Mouse (Mus musculus) right cerebral cortex, postnatal 10 days (tissue): ENCODE measurements around the gene Sox6.

Source experiments
- DNase-seq, 2 experiments: peaks; one replicate each; pipeline ENCODE4 v3.0.0; 2021; ENCODE audit warnings: low spot score in 2 of 2

Sox6 gene

DNA sequence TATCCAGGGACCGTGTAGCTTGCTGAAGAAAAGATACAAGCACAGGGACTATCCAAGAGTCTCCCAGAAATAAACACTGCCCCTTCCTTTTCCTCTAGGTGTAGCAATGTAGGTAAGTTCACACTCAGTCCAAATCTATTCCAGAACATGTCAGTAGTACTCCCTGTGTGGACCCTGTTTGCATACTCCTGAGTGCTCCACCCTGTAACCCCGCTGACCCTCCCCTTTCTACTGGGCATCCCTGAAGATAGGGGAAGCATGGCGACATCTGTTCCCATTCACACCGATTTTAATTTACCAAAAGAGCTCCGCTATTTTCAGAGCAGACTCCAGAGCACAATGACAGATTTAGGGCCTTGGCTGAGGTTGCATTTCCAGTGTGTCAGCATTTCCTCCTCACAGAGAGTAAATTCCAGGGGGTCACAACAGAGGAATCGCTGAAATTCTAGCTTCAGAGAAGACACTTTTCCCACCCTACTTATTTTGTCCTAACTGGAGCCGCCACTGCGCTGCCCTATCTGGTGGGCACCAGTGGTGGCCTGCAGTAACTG is 288.2 kb downstream of the Sox6 start:
- no peak for DNase-seq

DNA sequence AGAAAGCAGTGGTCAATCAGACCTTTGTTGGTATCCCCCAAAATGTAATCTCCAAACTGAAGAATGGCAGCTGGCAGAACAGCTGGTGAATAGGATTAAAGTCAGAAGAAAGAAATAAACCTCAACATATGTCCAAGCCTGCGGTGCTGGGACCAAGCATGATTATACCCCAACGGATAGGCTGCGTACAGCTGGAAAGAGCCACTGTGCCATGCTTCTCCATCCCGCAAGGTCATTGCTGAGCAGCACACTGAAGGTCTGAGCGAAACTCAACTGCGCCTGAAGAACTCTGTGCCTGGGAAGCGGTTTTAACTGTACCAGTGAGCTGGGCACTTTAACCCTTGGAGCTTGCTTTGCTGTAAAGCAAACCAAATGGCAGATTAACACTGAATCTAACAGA is 291.1 kb downstream of the Sox6 start:
- no peak for DNase-seq

DNA sequence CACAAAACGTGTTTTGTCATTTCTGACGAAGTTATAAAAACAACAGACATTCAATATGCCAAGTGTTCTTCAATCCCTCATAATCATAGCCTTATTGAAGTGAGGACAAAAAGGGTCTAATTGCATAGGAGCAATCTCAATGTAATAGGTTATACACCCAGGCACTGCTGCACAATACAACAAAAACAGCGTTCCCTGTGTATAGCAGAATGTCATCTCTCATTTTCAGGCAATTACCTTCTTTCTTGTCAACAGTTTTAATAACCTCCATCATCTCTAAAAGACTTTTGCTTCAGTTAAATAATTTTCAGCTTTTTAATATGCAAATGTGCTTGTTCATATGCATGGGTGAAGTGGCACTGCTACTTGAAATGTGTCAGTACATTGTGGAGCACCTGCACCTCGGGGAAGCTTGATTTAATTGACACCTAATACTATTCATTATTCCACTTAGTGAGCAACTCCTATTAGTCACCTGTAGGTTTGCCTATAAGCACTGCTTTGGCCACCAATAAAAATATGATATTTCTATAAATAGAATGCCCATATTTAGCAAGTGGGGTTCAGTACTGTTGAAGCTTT is 292.8 kb downstream of the Sox6 start:
- no peak for DNase-seq

DNA sequence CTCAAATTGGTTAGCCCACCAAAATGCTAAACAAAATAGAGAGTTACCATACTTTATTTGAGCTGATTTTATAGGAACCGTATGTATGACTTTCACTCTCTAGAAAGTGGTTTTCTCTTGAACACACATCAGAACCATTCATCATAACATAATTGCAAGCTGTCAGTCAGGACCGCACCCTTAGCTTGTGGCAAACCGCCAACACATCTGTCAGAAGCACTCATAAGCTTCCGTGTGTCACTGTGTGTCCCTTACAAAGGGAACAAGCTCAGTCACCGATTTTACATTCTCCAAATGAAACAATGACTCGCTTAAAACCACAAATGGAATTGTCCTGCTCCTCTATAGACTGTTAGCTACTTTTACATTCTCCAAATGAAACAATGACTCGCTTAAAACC is 304.5 kb downstream of the Sox6 start:
- no peak for DNase-seq

DNA sequence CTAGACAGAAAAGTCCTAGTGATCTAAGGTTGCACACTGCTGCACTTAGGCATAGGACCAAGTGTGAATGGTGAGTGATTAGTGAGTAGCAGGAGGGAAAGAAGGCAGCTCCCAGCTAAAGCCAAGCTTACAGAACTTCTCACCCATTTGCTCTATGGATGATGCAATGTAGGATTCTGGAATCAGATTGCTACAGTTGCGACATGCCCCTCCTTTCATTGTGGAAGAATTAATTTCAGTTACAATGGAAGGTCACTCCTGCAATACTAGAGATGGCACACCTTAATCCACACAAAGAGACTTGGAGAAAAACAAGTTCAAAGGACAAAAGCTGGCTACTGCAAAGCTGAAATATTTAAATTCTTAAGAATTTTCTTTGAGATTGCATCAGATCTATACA is 305.8 kb downstream of the Sox6 start:
- no peak for DNase-seq

DNA sequence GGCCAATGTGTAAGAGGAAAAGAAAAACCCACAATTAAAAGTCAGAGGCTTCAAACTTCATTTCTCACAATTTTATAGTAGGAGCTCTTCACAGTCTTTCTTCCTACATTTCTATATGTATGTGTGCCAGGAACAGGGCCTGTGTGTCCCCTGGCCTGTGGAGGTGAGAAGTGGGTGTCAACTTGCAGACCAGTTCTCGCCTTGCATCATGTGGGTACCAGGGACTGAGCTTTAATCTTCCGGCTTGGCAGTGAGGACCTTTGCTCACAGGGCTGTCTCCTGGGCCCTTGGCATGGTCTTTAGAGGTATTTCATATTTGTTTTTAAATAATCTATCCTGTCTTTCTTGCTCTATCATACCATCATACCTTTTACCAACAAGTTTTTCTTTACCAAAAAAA is 311.8 kb downstream of the Sox6 start:
- DNase-seq: no peak

DNA sequence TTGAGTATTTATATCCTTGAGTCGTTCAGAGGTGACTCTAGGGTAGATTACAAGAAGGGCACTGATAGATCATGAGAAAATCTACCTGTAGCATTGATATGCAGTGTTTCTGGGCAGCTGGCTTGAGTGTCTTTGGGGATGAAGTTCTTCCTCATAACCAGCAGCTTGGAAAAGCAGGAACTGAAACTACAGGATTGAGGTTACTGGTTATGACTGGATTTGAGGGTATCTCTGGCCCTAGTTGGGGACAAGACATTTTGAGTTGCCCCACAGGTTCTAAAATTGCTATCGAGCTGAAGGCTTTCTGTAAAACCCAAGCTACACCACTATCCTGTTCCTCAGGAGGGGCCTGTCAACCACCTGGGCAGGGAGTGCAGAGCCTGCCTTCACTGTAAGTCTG is 314.2 kb downstream of the Sox6 start:
- no peak for DNase-seq

DNA sequence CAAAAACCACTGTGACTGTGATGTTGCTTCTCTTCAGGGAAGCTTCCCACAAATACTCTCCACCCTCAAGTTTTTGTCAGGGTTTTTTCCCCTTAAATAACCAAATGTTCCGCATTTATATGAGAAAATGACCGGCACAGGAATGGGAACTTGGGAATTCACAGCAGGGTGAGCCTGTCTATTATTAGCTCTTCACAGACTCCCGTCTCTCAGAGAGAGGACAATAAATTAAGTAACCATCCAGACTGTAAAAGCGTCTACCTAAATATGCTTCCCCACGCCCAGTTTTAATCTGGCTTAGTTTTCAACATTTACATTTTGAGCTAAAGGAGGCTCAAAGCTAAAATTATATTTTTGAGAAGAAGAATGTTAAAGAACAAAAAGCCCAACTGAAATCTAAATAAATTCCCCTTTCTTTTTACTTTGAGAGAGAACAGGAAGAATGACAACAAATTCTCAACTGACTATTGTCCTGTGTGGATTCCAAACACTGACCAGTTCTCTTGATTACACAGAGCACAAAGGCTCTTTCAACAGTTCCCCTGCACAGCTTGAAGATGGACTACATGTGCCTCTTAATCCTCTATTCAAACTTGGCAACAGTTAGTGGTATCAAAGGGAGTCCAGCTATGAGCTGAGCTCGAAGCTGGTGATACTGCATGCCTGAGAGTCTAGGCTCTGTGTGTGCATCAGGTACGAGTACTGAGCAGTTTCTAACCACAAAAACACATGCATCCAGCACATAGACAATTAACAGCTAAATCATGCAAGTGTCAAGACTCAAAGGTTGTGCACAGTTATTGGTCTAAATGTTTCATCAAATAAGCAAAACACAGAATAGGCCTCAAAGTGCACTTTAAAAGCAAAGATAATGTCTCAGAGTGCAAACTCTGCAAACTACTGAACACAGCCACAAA is 316.7 kb downstream of the Sox6 start:
- DNase-seq: peak in 1 of 2 experiments; percentile 31

DNA sequence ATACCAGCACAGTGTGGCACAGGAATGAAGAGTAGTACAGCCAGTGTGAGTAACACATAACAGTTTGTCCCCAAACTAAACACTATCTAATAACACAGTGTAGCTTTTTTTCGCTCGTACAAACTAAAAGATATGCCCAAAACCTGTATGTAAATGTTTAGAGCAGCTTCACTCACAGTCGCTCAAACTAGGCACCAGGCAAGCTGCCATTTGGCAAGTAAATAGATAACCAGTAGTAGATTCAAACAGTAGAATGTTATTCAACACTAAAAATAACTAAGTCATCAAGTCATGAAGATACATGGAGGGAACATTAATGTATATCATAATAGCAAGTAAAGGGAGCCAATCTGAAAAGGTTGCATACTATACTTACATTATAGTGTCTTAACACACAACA is 318.8 kb downstream of the Sox6 start:
- DNase-seq: no peak

DNA sequence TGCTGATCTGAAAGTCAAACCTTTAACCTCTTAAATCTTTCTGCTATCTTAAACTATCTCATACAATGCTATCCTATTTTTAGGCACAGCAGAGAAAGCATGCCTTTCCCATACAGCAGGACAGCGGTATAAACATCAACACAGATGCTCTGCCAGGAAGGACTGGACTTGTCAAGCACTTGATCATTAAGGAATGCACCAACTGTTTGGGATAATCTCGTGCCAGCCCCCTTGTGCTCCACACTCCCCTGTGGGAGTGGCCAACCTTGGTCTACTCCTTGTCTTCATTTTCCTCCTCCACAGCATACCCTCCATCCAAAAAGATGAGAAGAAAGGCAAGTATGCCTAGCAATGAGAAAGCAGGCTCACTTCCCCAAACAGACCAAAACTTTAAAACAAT is 332.5 kb downstream of the Sox6 start:
- DNase-seq: no peak

DNA sequence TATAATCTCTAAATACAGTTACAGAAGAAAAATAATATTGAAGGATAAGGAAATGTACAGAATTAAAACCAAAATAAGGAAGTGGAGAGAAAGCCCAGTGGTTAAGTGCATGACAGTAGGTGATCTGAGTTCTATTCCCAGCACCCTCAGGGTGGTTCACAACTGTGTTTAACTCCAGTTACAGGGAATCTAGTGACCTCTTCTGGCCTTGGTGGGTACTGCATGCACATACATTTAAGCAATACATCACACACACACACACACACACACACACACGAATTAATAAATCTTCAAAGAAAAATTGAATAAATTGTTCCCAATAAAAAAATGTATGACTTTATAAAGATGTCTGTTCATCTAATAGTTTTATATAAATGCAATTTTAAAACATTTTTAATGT is 340.5 kb downstream of the Sox6 start:
- DNase-seq: no peak

DNA sequence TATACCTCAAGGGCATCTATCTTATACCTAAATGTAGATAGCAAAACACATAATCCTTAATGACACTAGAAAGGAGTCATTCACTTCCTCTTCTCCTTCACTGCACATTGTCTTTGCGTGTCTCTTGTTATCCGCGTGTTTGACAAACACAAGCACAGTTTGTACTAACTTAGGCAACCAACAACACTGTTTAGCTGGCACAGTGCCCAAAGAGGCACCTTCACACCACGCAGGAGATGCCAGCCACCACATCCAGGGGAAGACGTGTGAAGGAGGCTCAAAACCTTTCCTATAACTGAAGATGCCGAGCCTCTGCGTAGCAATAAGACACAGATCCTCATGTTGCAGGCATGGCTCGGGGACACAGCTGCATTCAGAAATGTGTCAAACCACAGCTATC is 345.4 kb downstream of the Sox6 start:
- peak in 1 of 2 experiments; percentile 33 for DNase-seq

DNA sequence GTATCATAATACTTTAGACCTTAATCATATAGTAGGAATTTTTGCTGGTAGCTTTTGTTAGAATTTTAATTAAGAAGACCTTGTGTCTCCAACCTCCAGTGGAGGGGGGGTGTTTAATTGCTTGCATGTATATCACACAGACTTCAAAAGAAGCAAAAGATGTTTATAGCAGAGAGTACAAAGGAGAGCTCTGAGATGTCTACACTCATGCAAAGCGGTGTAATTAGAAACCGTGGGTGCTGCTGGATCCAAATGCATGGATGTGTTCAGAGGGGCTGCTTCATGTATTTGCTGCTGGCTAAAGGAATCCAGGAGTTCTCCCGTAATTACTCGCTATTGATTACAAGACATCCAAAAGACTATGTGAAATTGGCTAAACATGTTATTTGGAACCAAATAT is 347.5 kb downstream of the Sox6 start:
- no peak for DNase-seq

DNA sequence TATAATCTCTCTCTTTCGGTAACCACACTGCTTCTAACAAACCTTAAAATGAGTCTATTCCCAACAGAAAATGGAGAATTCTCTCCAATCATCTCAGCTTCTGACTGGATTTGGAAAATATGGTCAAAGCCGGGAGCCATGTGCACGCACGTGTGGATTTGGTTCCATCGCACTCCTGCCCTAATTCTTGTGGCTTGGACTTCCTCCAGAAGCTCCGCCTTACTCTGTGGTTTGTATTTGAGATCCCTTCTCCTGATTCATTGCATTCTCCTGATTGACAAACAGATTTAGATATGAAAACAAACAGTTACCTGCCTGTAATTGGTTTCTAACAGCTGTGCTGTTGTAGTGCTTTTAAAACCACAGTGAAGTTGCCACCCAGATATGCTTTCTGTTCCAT is 351.9 kb downstream of the Sox6 start:
- no peak for DNase-seq

DNA sequence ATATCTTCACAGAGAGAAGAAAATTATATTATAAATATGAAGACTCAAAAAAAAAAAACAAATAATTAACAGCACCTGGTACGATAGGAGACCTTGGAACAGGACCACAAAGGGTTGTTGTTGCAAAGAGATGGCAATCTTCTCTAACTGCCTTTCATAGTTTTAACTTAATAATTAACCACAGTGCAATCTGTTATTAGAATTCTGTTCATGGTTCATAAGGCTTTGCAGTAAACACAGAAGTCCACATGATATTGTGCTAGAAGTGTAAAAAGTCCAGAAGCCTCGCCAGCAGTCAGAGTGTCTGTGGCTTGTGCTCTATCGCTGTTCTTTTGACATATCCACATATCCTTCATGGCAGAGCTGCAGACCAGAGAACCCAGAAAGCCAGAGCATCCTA is 354.5 kb downstream of the Sox6 start:
- no peak for DNase-seq

DNA sequence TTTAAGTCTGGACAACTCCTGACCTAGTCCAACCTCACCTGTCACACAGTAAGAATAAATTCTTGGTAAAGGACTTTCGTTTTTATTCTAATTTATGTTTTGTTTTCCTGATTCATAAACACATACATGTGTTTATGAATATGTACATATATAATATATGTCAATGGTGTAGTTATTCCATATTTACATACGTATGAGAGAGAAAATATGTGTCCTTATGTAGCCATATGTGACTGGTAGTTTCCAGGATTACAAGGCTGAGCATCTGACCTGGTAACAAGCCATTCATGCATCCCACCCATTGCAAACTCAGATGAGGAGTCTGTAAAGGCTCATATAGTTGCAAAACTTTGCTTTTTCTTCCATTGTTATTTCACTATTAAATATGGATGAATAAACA is 366.8 kb downstream of the Sox6 start:
- DNase-seq: no peak

DNA sequence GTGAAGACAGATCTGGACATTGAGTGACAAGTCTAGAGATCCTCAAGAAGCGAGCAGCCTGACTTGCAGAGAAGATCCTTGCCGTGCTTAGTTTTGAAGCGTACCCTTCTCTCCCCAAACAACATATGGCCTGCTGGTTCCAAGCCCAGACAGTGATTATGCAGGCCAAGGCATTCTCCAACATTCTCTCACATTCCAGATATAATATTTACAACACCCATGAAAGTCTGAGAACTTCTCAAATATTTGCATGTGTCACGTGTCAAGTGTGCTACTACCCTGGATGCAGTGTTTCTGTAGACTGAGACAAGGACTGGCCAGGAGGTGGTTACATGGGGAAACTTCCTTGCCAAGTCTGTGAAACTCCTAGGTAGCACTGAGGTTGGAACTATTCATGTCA is 367.3 kb downstream of the Sox6 start:
- peak; percentile 52 to 59 for DNase-seq

DNA sequence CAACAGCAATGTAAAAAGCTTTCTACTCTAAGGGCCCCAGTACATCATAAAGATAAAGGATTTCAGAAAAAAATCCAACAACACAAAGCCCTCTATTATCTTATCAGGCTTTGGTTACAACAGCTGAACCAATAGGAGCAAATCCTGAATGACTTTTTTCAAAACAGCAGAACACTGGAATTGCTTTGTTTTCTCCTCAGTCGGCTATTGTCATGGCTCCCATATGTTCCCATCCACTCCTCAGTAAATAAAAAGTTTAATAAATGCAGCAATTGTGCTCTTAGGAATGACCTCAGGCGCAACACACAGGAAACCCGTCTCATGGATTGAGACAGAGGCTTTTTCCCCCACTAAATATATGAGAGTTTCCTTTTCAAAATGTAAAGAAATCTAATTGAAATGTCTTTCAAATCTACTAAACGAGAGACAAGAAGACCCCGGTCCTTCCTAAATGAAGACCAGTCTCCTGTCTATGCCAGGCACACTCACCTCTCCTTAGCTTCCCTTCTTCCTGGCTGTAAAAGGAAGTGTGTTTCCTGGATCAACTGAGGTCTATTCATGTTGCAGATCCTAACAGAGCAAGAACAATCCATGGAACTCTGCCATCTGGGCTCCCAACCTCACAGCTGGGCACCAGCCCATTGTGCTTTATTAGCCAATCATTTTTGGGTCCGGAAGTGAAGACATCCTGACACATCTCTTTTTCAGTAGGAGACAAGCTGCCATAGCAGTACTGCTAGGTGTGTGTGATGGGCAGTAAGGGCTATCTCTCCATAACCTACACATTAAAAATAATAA is 369.2 kb downstream of the Sox6 start:
- peak; percentile 42 to 44 for DNase-seq

DNA sequence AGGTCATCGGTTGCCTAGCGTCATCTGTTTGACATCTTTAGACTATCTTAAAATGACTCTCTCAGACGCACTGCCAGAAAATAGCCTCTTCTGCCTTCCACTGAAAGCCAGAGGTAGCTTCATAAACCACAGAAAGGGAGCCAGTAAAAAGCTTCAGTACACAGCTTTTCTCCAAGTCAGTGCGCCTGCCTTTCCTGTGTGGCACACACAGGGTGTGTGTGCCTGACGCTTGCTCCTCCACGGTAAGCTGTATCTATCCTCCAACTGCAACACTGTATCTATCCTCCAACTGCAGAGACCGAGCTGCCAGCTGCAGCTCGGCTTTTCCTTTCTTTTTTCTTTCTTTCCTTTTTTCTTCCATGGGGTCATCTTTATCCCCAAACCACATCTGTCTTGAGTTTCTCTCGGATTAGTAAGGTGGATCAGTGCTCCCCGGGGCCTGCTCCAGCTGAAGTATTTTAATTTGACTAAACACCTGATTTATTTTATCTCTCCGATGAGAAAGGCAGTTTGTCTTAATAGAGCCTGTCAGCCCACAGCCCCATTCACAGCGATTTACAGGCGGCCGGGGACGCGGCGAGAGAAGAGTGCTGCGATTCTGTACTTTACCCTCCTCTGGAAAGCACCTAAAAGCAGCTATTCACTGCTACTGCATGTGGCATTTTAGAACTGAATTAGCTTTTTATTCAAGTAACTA is 371.8 kb downstream of the Sox6 start:
- peak; percentile 39 to 45 for DNase-seq

DNA sequence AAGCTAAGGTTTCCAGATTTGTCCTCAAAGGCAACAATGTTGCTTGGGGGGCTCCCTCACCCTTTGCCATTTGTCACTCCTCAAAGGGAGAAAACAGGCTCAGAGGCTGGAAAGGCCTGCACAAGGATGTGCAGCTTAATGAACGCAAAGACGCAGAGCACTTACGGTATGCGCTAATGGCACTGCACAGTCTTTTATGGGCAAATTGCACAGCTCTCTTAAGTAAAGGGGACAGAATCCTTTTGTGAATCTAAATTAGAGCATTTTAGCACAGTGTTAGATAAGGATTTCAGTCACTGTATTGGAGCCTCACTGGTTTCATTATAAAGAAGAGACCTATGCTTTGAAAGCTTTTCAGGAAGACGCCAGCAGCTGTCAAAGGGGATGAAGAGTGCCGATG is 375.2 kb downstream of the Sox6 start:
- DNase-seq: no peak

DNA sequence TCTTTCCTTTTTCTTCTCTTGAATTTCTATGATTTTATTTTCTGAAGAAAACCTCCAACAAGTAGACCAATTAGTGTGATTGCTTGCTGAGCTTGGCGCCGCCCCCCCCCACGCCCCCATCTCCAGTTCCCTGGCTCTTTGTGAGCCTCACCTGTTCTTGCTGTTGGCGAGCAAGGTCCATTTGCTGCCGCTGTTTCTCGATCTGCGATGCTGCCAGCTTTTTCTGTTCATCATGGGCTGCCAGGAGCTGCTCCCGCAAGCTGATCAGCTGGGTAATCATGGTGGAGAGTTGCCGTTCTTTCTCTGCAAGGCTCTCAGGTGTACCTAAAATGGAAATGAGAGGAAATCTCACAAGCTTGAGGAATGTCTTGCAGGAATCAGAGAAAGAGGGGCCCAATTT is 376.5 kb downstream of the Sox6 start:
- no peak for DNase-seq

DNA sequence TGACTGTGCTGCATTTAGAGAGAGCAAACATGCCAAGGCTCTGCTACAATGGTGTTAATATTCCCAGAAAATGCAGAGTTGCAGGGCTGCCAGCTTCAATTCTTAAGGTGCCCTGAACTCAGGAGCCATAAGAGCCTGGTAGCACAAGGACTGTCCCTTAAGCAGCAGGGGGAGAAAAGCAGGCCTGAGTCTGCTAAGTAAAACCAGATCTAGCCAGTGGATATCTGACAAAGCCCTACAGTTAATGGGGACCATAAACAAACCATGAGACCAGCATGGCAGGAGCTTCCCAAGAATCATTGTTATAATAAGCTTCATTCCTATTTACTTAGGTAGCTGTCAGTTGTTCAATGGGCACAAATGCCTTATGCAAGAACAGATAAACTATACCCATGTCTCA is 391.9 kb downstream of the Sox6 start:
- DNase-seq: no peak
